Mouse (Mus musculus) midbrain, embryonic 15.5 days (tissue): ENCODE results near the gene Nnmt. TPM values are rescaled to one million over a fixed set of nuclear protein-coding genes. Genes with fewer than 3 reads are reported as not detected.

Experiments used
- ATAC-seq: fragments of 200-750 bp; cut with Nextera tagmentation; replicated peaks from 2 replicates; pipeline ENCODE4 v1.8.0; 2017; ENCODE audit warnings: moderate TSS enrichment
- H3K27ac ChIP-seq: fragments of 300-500 bp; sonication (generic); 2 replicates; pipeline ENCODE4 v1.5.1; 2015; ENCODE audit warnings: mild to moderate bottlenecking, inconsistent platforms
- H3K27me3 ChIP-seq: fragments of 300-500 bp; sonication (generic); replicated peaks from 2 replicates; pipeline ENCODE4 v1.6.1; 2015; ENCODE audit warnings: inconsistent platforms
- H3K36me3 ChIP-seq: fragments of 300-500 bp; sonication (generic); replicated peaks from 2 replicates; pipeline ENCODE4 v1.6.1; 2015; ENCODE audit warnings: inconsistent platforms
- H3K4me1 ChIP-seq: fragments of 300-500 bp; sonication (generic); 2 replicates; pipeline ENCODE4 v1.6.1; 2015; ENCODE audit warnings: inconsistent platforms
- H3K4me2 ChIP-seq: fragments of 300-500 bp; sonication (generic); 2 replicates; pipeline ENCODE4 v1.6.1; 2015; ENCODE audit warnings: inconsistent platforms, mild to moderate bottlenecking, moderate library complexity
- H3K4me3 ChIP-seq: fragments of 300-500 bp; sonication (generic); 2 replicates; pipeline ENCODE4 v1.5.1; 2015; ENCODE audit warnings: mild to moderate bottlenecking, inconsistent platforms
- H3K9ac ChIP-seq: fragments of 300-500 bp; sonication (generic); 2 replicates; pipeline ENCODE4 v1.6.1; 2015; ENCODE audit warnings: mild to moderate bottlenecking, inconsistent platforms
- H3K9me3 ChIP-seq: fragments of 300-500 bp; sonication (generic); 2 replicates; pipeline ENCODE4 v1.6.1; 2016; ENCODE audit warnings: inconsistent platforms
- WGBS: fragments of 180-500 bp; shearing (Covaris S2); methylation state at CpG from one replicate; pipeline ENCODE4 v1.1.7; 2015; ENCODE audit warnings: mixed read lengths; 5-methylcytosine and 5-hydroxymethylcytosine counted together
- polyA plus RNA-seq: library from polyadenylated mRNA; unstranded; fragments of >200 nt; fragmentation: Nextera tagmentation; extraction: Ambion mirVana; gene quantifications from 2 replicates; pipeline ENCODE4 v1.2.1, GENCODE M21; 2015

Gene Nnmt
- polyA plus RNA-seq, 1 experiment from 2014 or later: 2.4 TPM

DNA sequence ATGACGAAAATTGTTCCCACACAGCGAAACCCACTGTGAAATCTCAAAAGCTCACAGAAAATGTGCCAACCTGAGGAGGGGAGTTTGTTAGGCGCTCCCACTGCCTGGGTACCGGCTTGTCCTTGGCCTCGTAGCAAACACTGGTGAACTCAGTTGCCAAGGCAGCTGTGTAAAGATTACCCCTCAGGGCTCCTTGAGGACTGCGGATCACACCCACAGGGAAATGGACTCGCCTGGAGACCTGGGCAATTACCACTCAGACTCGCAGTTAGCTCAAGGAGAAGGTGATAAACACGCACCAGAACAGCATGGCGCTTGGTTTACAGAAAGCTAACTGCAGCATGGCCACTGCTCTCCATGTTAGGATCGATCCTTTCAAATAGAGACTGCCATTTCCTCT lies 8.0 kb downstream of the Nnmt start:
- 70% methylated on average over 11 of the region's 11 CpGs for WGBS
- Histone ChIP-seq H3K4me1 (no peaks in the 10 kb centered on the region; the same call in 1 of the 2 replicates), H3K4me2 (no peak overlapping the region), H3K27me3 (no peaks in the 10 kb centered on the region), H3K9ac (no peak overlapping the region), H3K4me3 (no peak overlapping the region), H3K27ac (no peak overlapping the region), H3K36me3 (no peaks in the 10 kb centered on the region), H3K9me3 (no peaks in the 10 kb centered on the region)
- no peak for ATAC-seq

- Histone ChIP-seq H3K36me3 (no peaks in the 10 kb centered on the region), H3K27ac (no peak overlapping the region), H3K27me3 (no peaks in the 10 kb centered on the region), H3K9ac (no peak overlapping the region), H3K4me2 (no peak overlapping the region), H3K9me3 (no peaks in the 10 kb centered on the region), H3K4me3 (no peak overlapping the region), H3K4me1 (no peaks in the 10 kb centered on the region; the same call in 1 of the 2 replicates)
- no peak for ATAC-seq
- WGBS: 67% methylated on average over 8 of the region's 8 CpGs
Measured at GRCm38 (mm10) chr9:48593915-48594314, 11.0 kb downstream of the Nnmt start.

DNA sequence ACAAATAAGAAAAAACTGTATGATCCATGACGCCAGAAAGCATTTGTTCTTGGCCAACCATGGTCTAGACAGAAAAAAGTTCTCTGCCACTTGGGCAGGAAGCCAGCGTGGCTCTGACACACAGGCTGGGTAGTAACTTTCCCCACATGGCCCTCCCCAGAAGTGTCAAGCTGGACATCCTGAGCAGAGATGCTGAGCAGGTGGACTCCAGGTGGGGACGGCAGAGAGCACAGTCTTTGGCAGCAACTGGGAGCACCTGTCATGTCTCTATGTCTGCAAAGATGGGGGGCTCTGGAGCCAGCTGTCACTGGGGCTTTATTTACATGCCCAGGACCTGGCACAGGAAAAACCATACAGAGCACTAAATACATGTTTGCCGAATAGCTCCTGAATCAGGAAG lies 14.3 kb downstream of the Nnmt start:
- Histone ChIP-seq H3K4me1 (no peaks in the 10 kb centered on the region), H3K27ac (no peak overlapping the region), H3K27me3 (no peaks in the 10 kb centered on the region), H3K36me3 (no peaks in the 10 kb centered on the region), H3K9ac (no peak overlapping the region), H3K4me3 (no peak overlapping the region), H3K4me2 (no peak overlapping the region), H3K9me3 (no peaks in the 10 kb centered on the region)
- no peak for ATAC-seq
- 87% methylated on average over 4 of the region's 4 CpGs for WGBS

DNA sequence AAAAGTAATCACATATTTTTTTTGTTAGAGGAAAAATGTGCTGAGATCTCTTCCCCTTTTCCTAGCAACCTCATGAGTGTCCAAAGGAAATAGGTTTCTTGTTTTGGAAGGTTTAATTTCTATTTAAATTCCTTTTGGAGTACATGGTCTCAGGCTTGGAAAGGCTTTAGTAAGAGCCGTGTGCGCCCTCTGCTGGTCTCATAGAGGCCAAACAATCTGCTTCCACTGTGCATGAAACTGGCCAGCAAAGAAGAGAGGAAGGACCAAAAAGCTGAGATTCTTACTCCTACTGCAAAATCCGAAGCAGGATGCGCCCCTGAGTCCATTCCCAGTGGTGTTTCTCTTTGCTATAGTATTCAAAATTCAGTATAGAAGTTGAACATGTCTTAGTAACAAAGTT lies 18.6 kb downstream of the Nnmt start:
- no peak overlapping the region for H3K4me3 ChIP-seq
- 8% methylated on average over 4 of the region's 4 CpGs for WGBS
- no peaks in the 10 kb centered on the region for H3K9me3 ChIP-seq

GRCm38 (mm10) chr9:48580808-48581207 lies 24.1 kb downstream of the Nnmt start:
- Histone ChIP-seq H3K27ac (no peak overlapping the region), H3K9ac (no peak overlapping the region), H3K4me1 (no peaks in the 10 kb centered on the region), H3K27me3 (no peaks in the 10 kb centered on the region), H3K4me2 (no peak overlapping the region), H3K4me3 (no peak overlapping the region), H3K9me3 (no peaks in the 10 kb centered on the region), H3K36me3 (no peaks in the 10 kb centered on the region)
- 91% methylated on average over 1 of the region's 1 CpGs for WGBS
- ATAC-seq: no peak

More for the DNA sequence above, 18.6 kb downstream of the Nnmt start:
- Histone ChIP-seq H3K27ac (no peak overlapping the region), H3K4me2 (no peak overlapping the region), H3K9ac (no peak overlapping the region), H3K36me3 (no peaks in the 10 kb centered on the region), H3K27me3 (no peaks in the 10 kb centered on the region), H3K4me1 (no peaks in the 10 kb centered on the region)
- ATAC-seq: no peak

- ATAC-seq: no peak
- H3K36me3 ChIP-seq: no peaks in the 10 kb centered on the region
- no peaks in the 10 kb centered on the region for H3K9me3 ChIP-seq
- no peak overlapping the region for H3K27ac ChIP-seq
- no peak overlapping the region for H3K4me3 ChIP-seq
- WGBS: 89% methylated on average over 5 of the region's 5 CpGs
- H3K4me1 ChIP-seq: no peaks in the 10 kb centered on the region
- H3K9ac ChIP-seq: no peak overlapping the region
- no peaks in the 10 kb centered on the region for H3K27me3 ChIP-seq
- no peak overlapping the region for H3K4me2 ChIP-seq
Measured at GRCm38 (mm10) chr9:48562388-48562787, 42.6 kb downstream of the Nnmt start.

GRCm38 (mm10) chr9:48559482-48560139 lies 45.3 kb downstream of the Nnmt start:
- no peak for ATAC-seq
- Histone ChIP-seq H3K4me2 (no peak overlapping the region), H3K4me3 (no peak overlapping the region), H3K27me3 (no peaks in the 10 kb centered on the region), H3K4me1 (no peaks in the 10 kb centered on the region), H3K36me3 (no peaks in the 10 kb centered on the region), H3K9me3 (no peaks in the 10 kb centered on the region), H3K27ac (no peak overlapping the region), H3K9ac (no peak overlapping the region)
- 34% methylated on average over 4 of the region's 4 CpGs for WGBS

DNA sequence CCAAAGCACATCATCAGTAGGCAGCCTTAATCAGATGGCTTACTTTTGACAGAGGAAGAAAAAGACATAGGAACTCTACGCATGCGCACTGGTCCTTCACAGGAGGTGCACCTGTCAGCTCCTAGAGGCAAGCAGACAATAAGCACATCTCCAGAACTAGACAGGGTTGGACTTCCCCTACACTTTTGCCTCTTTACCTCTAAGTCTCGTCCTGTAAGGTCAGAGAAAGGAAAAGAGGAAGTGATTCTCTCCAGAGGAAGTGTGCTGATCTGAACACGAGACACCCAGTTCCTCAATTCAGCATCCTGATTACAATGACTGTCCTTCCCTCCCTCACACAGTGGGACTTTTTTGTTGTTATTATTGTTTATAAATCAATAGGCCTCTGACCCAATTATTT lies 46.3 kb downstream of the Nnmt start:
- 82% methylated on average over 4 of the region's 4 CpGs for WGBS

DNA sequence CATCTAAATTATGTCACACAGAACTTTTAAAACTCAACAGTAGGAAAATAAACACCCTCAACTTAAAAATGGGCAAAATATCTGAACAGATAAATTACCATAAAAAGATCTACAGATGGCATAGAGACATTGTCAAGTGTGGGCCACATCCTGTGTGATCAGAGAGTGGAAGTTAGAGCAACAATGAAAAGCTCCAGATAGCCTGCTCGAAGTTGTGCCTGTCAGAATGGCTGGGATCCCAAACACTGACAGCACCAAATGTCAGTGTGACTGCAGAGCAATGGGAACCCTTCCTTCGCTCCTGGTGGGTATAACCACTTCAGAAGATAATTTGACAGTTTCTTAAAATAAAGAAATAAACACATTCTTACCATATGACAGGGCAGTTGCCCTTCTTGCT lies 55.9 kb downstream of the Nnmt start:
- Histone ChIP-seq H3K4me3 (no peak overlapping the region), H3K9me3 (no peaks in the 10 kb centered on the region), H3K36me3 (no peaks in the 10 kb centered on the region), H3K9ac (no peak overlapping the region), H3K27ac (no peak overlapping the region), H3K4me2 (no peak overlapping the region), H3K27me3 (no peaks in the 10 kb centered on the region), H3K4me1 (no peaks in the 10 kb centered on the region)
- ATAC-seq: no peak
- WGBS: 75% methylated on average over 2 of the region's 2 CpGs

More for the DNA sequence above, 46.3 kb downstream of the Nnmt start:
- no peak for ATAC-seq
- Histone ChIP-seq H3K27ac (no peak overlapping the region), H3K4me2 (no peak overlapping the region), H3K9me3 (no peaks in the 10 kb centered on the region), H3K9ac (no peak overlapping the region), H3K36me3 (no peaks in the 10 kb centered on the region), H3K4me3 (no peak overlapping the region), H3K4me1 (no peaks in the 10 kb centered on the region), H3K27me3 (no peaks in the 10 kb centered on the region)

DNA sequence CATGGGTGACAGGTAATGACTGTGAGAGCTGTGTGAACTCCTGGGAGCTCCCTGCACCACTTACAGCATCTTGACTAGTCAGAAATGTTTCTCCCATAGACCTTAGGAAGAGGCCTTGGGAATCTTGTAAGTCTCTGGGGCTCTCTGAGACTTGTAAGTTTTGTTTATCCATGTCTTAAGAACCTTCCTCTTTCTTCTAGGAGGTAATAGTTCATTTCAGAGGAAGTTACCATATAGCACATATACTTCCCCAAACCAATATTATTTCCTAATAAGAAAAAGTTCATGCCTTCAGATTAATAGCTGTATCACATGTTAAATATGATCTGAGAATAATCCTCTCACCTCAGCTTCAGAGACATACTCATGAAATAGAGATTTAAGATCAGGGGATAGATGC lies 57.7 kb downstream of the Nnmt start:
- no peaks in the 10 kb centered on the region for H3K4me1 ChIP-seq
- no peak overlapping the region for H3K9ac ChIP-seq
- H3K4me3 ChIP-seq: no peak overlapping the region
- H3K4me2 ChIP-seq: no peak overlapping the region
- no peaks in the 10 kb centered on the region for H3K27me3 ChIP-seq
- H3K27ac ChIP-seq: no peak overlapping the region
- H3K9me3 ChIP-seq: no peaks in the 10 kb centered on the region; the same call in 1 of the 2 replicates
- H3K36me3 ChIP-seq: no peaks in the 10 kb centered on the region
- ATAC-seq: no peak

Other genes with a start within 250 kb of the Nnmt start
- 100 and 102 TPM in 2 replicates for gene Rexo2, start 124.5 kb downstream of the Nnmt start, polyA plus RNA-seq
- gene Rbm7, start 109.9 kb downstream of the Nnmt start, polyA plus RNA-seq: 70.2 and 76.3 TPM in 2 replicates
- gene Gm5617, start 109.7 kb downstream of the Nnmt start, polyA plus RNA-seq: 18.7 and 20.8 TPM in 2 replicates
- gene Zbtb16, start 231.1 kb upstream of the Nnmt start, polyA plus RNA-seq: 7.9 and 8.0 TPM in 2 replicates